Mouse (Mus musculus): ENCODE data around the gene Olfr506.
"Not testable (repeated sequence)": the region's sequence is repeated elsewhere in the genome, so short reads cannot be mapped to it uniquely, and the experiment has no call there.

DNA sequence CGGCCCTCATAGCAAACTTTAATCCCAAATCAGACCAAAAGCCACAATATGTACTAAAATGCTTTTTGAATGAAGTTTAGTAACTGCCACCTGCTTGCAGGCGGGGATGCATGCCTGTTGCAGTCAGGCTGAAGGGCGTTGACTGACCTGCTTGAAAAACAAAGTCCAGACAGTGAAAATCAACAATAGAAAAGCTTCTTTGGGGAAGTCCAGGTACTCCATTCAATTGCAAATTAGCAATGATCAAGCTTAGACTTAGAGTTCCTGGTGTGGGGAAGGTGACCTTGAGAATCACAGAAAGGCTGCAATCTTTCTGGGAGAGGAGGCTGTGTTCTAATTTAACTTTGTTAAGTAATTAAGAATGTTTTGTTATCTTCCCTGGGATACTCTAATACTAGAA, 8.7 kb upstream of the Olfr506 start:
- TF ChIP-seq POLR2A (IDR thresholded peaks at IDR 0.05; ENCODE audit: low read depth, low read length); CTCF (IDR thresholded peaks at IDR 0.05; ENCODE audit: extremely low read depth, insufficient read length, insufficient replicate concordance, low read depth, low read length): not testable (repeated sequence)

All from small intestine, adult 2 months (tissue).